Mouse (Mus musculus): ENCODE measurements around the gene Sel1l2. TPM values are rescaled to one million over a fixed set of nuclear protein-coding genes. Genes with fewer than 3 reads are reported as not detected.
"Not testable (repeated sequence)": the region's sequence is repeated elsewhere in the genome, so short reads cannot be mapped to it uniquely, and the experiment has no call there.

Gene Sel1l2
- total and polyA plus RNA-seq, 3 experiments, result not detected

DNA sequence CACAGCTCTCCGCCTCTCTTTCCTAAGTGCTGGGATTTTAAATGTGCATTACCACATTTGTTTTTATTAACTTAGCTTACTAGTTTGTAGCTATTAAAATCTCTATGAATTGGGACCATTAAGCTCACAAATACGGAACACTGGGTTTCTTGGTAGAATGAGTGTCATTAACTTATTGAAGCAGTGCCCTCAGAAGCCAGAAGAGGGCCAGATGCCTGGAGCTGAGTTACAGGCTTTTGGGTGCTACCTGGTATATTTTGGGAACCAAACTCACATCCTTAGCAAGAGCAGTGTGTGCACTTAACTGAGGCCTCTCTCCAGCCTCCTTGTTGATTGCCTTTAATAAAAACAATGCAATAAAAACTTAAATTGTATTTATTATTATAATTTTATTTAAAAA is 188.8 kb downstream of the Sel1l2 start:
- no peak overlapping the region for H3K4me3 ChIP-seq (ENCODE audit: control insufficient read depth in 1 of 2, insufficient read depth in 1 of 2, low read depth in 2 of 2, low read length in 2 of 2)
- H3K9me3 ChIP-seq (replicated peaks; ENCODE audit: insufficient read depth, low read length), result no peaks in the 10 kb centered on the region
- TF ChIP-seq E2F4 (IDR thresholded peaks at IDR 0.05; ENCODE audit: borderline replicate concordance, low read depth, low read length) (no peak), USF1 (IDR thresholded peaks at IDR 0.05; ENCODE audit: low read depth, low read length) (no peak), KAT2A (conservative IDR thresholded peaks at IDR 0.05; ENCODE audit: low read depth, low read length) (no peak), MAX (IDR thresholded peaks at IDR 0.05; ENCODE audit: low read length) (no peak), CHD2 (IDR thresholded peaks at IDR 0.05; ENCODE audit: low read length) (no peak), NELFE (IDR thresholded peaks at IDR 0.05; ENCODE audit: low read depth, low read length) (no peak), ZNF384 (IDR thresholded peaks at IDR 0.05; ENCODE audit: low read depth, low read length) (no peak), MXI1 (IDR thresholded peaks at IDR 0.05; ENCODE audit: low read depth, low read length) (no peak), CHD1 (IDR thresholded peaks at IDR 0.05; ENCODE audit: low read depth, low read length) (no peak), MAZ (IDR thresholded peaks at IDR 0.05; ENCODE audit: low read depth, low read length) (no peak), ZMIZ1 (IDR thresholded peaks at IDR 0.05; ENCODE audit: low read depth, low read length) (no peak), TAL1 (IDR thresholded peaks at IDR 0.05; ENCODE audit: low read length) (no peak), MEF2A (IDR thresholded peaks at IDR 0.05; ENCODE audit: extremely low read depth, insufficient replicate concordance, low read depth, low read length, poor library complexity, severe bottlenecking) (no peak), MYB (IDR thresholded peaks at IDR 0.05; ENCODE audit: low read depth, low read length) (no peak), POLR2AphosphoS2 (IDR thresholded peaks at IDR 0.05; ENCODE audit: low read length) (no peak), USF2 (IDR thresholded peaks at IDR 0.05; ENCODE audit: borderline replicate concordance in 1 of 2, insufficient read depth in 1 of 2, low read depth in 1 of 2, low read length in 2 of 2) (no peak), HCFC1 (IDR thresholded peaks at IDR 0.05; ENCODE audit: low read depth, low read length) (no peak), NRF1 (IDR thresholded peaks at IDR 0.05; ENCODE audit: insufficient read depth, low read depth, low read length, poor library complexity, severe bottlenecking) (no peak)
- no peaks in the 10 kb centered on the region for H3K4me1 ChIP-seq (ENCODE audit: control insufficient read depth in 1 of 2, insufficient read depth in 2 of 2, low read length in 2 of 2)
- DNase-seq (ENCODE audit: low read depth, low spot score), result no peak
- H3K9ac ChIP-seq (ENCODE audit: control insufficient read depth, low read depth, low read length, poor library complexity, severe bottlenecking), result no peak overlapping the region
- H3K27me3 ChIP-seq (ENCODE audit: control insufficient read depth in 1 of 2, insufficient read depth in 2 of 2, low read length in 2 of 2), result no peaks in the 10 kb centered on the region
- H3K79me2 ChIP-seq (ENCODE audit: control insufficient read depth, insufficient read depth, low read length, poor library complexity), result no peaks in the 10 kb centered on the region
- H3K36me3 ChIP-seq (ENCODE audit: control insufficient read depth in 1 of 2, insufficient read depth in 2 of 2, low read length in 2 of 2), result no peaks in the 10 kb centered on the region
- no peak overlapping the region for H3K27ac ChIP-seq (ENCODE audit: control insufficient read depth, low read depth, low read length)

GRCm38 (mm10) chr2:140185685-140186210 is 203.8 kb downstream of the Sel1l2 start:
- not testable (repeated sequence) for H3K4me3 ChIP-seq (ENCODE audit: control insufficient read depth in 1 of 2, insufficient read depth in 1 of 2, low read depth in 2 of 2, low read length in 2 of 2); H3K9me3 ChIP-seq (replicated peaks; ENCODE audit: insufficient read depth, low read length); H3K4me1 ChIP-seq (ENCODE audit: control insufficient read depth in 1 of 2, insufficient read depth in 2 of 2, low read length in 2 of 2); H3K36me3 ChIP-seq (ENCODE audit: control insufficient read depth in 1 of 2, insufficient read depth in 2 of 2, low read length in 2 of 2); H3K79me2 ChIP-seq (ENCODE audit: control insufficient read depth, insufficient read depth, low read length, poor library complexity); H3K9ac ChIP-seq (ENCODE audit: control insufficient read depth, low read depth, low read length, poor library complexity, severe bottlenecking); H3K27me3 ChIP-seq (ENCODE audit: control insufficient read depth in 1 of 2, insufficient read depth in 2 of 2, low read length in 2 of 2); DNase-seq (ENCODE audit: low read depth, low spot score); H3K27ac ChIP-seq (ENCODE audit: control insufficient read depth, low read depth, low read length)

Other genes with a start within 250 kb of the Sel1l2 start
- not detected in 2 replicates for gene Gm17374, start 237.7 kb downstream of the Sel1l2 start, total RNA-seq (2012; rRNA removed)
- gene Gm17374, start 237.7 kb downstream of the Sel1l2 start, polyA plus RNA-seq (2012; ENCODE audit: insufficient read depth in 1 of 2, insufficient read length in 2 of 2, low read depth in 1 of 2, low replicate concordance in 2 of 2, missing spikeins in 1 of 2), result not detected
- gene Esf1, start 219.1 kb downstream of the Sel1l2 start, total RNA-seq (2012; rRNA removed), result 25.8 and 27.7 TPM in 2 replicates
- 10 to 100 TPM in 1 of 2 experiments, not detected in 1; 31.0 TPM for gene Esf1, start 219.1 kb downstream of the Sel1l2 start, polyA plus RNA-seq (2012; ENCODE audit: insufficient read depth in 1 of 2, insufficient read length in 2 of 2, low read depth in 1 of 2, low replicate concordance in 2 of 2, missing spikeins in 1 of 2)
- gene Ndufaf5, start 219.1 kb downstream of the Sel1l2 start, total RNA-seq (2012; rRNA removed), result 17.1 and 19.6 TPM in 2 replicates
- 10 to 100 TPM in 1 of 2 experiments, not detected in 1; 21.1 TPM for gene Ndufaf5, start 219.1 kb downstream of the Sel1l2 start, polyA plus RNA-seq (2012; ENCODE audit: insufficient read depth in 1 of 2, insufficient read length in 2 of 2, low read depth in 1 of 2, low replicate concordance in 2 of 2, missing spikeins in 1 of 2)
- not detected in 2 replicates for gene Macrod2, start 5.6 kb upstream of the Sel1l2 start, total RNA-seq (2012; rRNA removed)
- not detected for gene Macrod2, start 5.6 kb upstream of the Sel1l2 start, polyA plus RNA-seq (2012; ENCODE audit: insufficient read depth in 1 of 2, insufficient read length in 2 of 2, low read depth in 1 of 2, low replicate concordance in 2 of 2, missing spikeins in 1 of 2)